10 mouse cellular contexts compared by ENCODE assay signal in the genomic region with DNA sequence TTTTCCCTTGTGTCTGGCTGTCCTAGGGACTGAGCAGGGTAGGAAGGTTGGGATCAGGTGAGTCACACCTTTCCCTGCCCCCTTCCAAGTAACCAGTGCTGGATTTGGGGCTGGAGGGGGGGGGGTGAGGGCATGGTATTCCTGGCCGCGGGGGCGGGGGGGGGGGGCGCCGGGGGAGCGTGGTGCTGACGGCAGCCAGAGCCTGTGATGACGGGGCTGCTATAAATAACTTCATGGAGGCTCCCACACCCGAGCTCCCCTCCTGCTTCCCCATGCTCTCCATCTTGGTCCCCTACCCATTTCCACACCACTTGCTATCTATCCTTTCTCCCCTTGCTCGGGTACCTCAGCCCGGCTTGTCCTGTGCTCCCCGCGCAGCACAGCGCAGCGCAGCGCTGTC. TPM values are rescaled to one million over a fixed set of nuclear protein-coding genes. Genes with fewer than 3 reads are reported as not detected.
DNase-seq lines count a peak whose midpoint lies in the region; ATAC-seq and TF ChIP-seq lines count a peak whose summit lies in the region.
"Had no signal": no experiment of that assay in that cellular context is flagged by ENCODE, and none has a peak within 500 bp of the region (broad histone marks: within the 10 kb centered on the region; RNA-seq: fewer than 3 reads in every experiment).

No protein-coding gene starts in this region.

- TF ChIP-seq POLR2A in cerebellum, adult 2 months (IDR thresholded peaks at IDR 0.05; ENCODE audit: borderline replicate concordance, insufficient read depth, low read length): no peak

- peak overlapping the region; percentile 17; the same call in 1 of the 2 replicates for H3K4me3 ChIP-seq in layer of hippocampus, adult 2 months
- H3K4me3 ChIP-seq in forebrain, embryonic 12.5 days (replicated peaks): peak overlapping the region; percentile 42
- H3K4me3 ChIP-seq in hindbrain, postnatal 0 days (ENCODE audit: low read length): 0 out of 2 replicates have a peak overlapping the region, but pooled peaks have one; percentile 2
- peak overlapping the region; percentile 22 for H3K4me3 ChIP-seq in neural tube, embryonic 12.5 days
- H3K4me3 ChIP-seq in cerebellum, adult 2 months (replicated peaks; ENCODE audit: insufficient read depth, low read depth, low read length): no peak overlapping the region
- H3K4me3 ChIP-seq: liver, embryonic 15.5 days had no signal

- H3K9me3 ChIP-seq in forebrain, embryonic 12.5 days: no peaks in the 10 kb centered on the region
- H3K9me3 ChIP-seq in hindbrain, postnatal 0 days (ENCODE audit: low read length): no peaks in the 10 kb centered on the region
- H3K9me3 ChIP-seq in neural tube, embryonic 12.5 days: no peaks in the 10 kb centered on the region
- H3K9me3 ChIP-seq: G1E; liver, embryonic 15.5 days had no signal

- 24% methylated on average over 14 of the region's 16 CpGs for WGBS in forebrain, embryonic 12.5 days
- WGBS in hindbrain, postnatal 0 days: 23% methylated on average over 12 of the region's 16 CpGs
- WGBS in neural tube, embryonic 12.5 days: 17% methylated on average over 16 of the region's 16 CpGs
- 44% methylated on average over 15 of the region's 16 CpGs for WGBS in cerebellum, adult 2 months

- H3K4me1 ChIP-seq in forebrain, embryonic 12.5 days: peaks cover 55% of the 10 kb centered on the region
- H3K4me1 ChIP-seq in hindbrain, postnatal 0 days (ENCODE audit: insufficient read depth, low read length): peaks cover 29% of the 10 kb centered on the region
- peaks cover 54% of the 10 kb centered on the region for H3K4me1 ChIP-seq in neural tube, embryonic 12.5 days
- peaks cover 22% of the 10 kb centered on the region for H3K4me1 ChIP-seq in cerebellum, adult 2 months (ENCODE audit: control insufficient read depth, insufficient read depth, low read length)

- H3K4me2 ChIP-seq in forebrain, embryonic 12.5 days: peak overlapping the region; percentile 99
- peak overlapping the region; percentile 89; the same call in 1 of the 2 replicates for H3K4me2 ChIP-seq in hindbrain, postnatal 0 days (ENCODE audit: low read depth, low read length)
- H3K4me2 ChIP-seq in neural tube, embryonic 12.5 days (replicated peaks): peak overlapping the region; percentile 100
- H3K4me2 ChIP-seq: liver, embryonic 15.5 days had no signal

- peak overlapping the region; percentile 77 for H3K27ac ChIP-seq in layer of hippocampus, adult 2 months
- H3K27ac ChIP-seq in forebrain, embryonic 12.5 days: no peak overlapping the region
- no peak overlapping the region for H3K27ac ChIP-seq in hindbrain, postnatal 0 days
- H3K27ac ChIP-seq in neural tube, embryonic 12.5 days: no peak overlapping the region
- H3K27ac ChIP-seq in cerebellum, adult 2 months (ENCODE audit: insufficient read depth, low read length): no peak overlapping the region
- H3K27ac ChIP-seq: liver, embryonic 15.5 days had no signal

- peaks cover 44% of the 10 kb centered on the region for H3K36me3 ChIP-seq in forebrain, embryonic 12.5 days (replicated peaks)
- H3K36me3 ChIP-seq in hindbrain, postnatal 0 days (ENCODE audit: insufficient read depth, low read length): peaks cover 38% of the 10 kb centered on the region
- H3K36me3 ChIP-seq in neural tube, embryonic 12.5 days: peaks cover 40% of the 10 kb centered on the region
- H3K36me3 ChIP-seq: liver, embryonic 15.5 days had no signal

- TF ChIP-seq CTCF in layer of hippocampus, adult 2 months (conservative IDR thresholded peaks at IDR 0.05): no peak
- TF ChIP-seq CTCF in hindbrain, postnatal 0 days (IDR thresholded peaks at IDR 0.05; ENCODE audit: low read depth): no peak
- no peak for TF ChIP-seq CTCF in cerebellum, adult 2 months (IDR thresholded peaks at IDR 0.05; ENCODE audit: borderline replicate concordance, insufficient read depth, low read depth, low read length)

- no peak for DNase-seq in layer of hippocampus, adult 2 months (ENCODE audit: low spot score in 2 of 2)
- DNase-seq in layer of hippocampus, adult 9-10 months (ENCODE audit: low spot score): no peak
- no peak for DNase-seq in hindbrain, postnatal 0 days (ENCODE audit: low spot score)
- DNase-seq in retina, embryonic 14.5 days (ENCODE audit: low spot score): no peak
- DNase-seq in cerebellum, adult 2 months: no peak
- no peak for DNase-seq in kidney, postnatal 25 days

- ATAC-seq in forebrain, embryonic 12.5 days (ENCODE audit: low FRiP score): no peak
- ATAC-seq in hindbrain, postnatal 0 days: no peak
- ATAC-seq in neural tube, embryonic 12.5 days (ENCODE audit: low FRiP score, low read depth): no peak

- peak overlapping the region; percentile 69; the same call in 1 of the 2 replicates for H3K9ac ChIP-seq in forebrain, embryonic 12.5 days
- H3K9ac ChIP-seq in hindbrain, postnatal 0 days (replicated peaks; ENCODE audit: low read length): no peak overlapping the region
- peak overlapping the region; percentile 65 for H3K9ac ChIP-seq in neural tube, embryonic 12.5 days
- H3K9ac ChIP-seq: liver, embryonic 15.5 days had no signal

- H3K27me3 ChIP-seq in forebrain, embryonic 12.5 days: 0 out of 2 replicates have a peak, but pooled peaks cover 5% of the 10 kb centered on the region
- no peaks in the 10 kb centered on the region for H3K27me3 ChIP-seq in hindbrain, postnatal 0 days (ENCODE audit: insufficient read depth, low read length)
- peaks cover 6% of the 10 kb centered on the region; the same call in 1 of the 2 replicates for H3K27me3 ChIP-seq in neural tube, embryonic 12.5 days (replicated peaks)
- H3K27me3 ChIP-seq in cerebellum, adult 2 months (ENCODE audit: control insufficient read depth, insufficient read depth, low read length): no peaks in the 10 kb centered on the region

RNA-seq across cellular contexts. Expression of gene Syngap1, which starts 12.7 kb away (rescaled TPM):
- 100 to 1,000 TPM; 463 to 497 TPM for total RNA-seq in layer of hippocampus, adult 2 months (2021)
- 3.9 and 4.8 TPM in 2 replicates for polyA plus RNA-seq in forebrain, embryonic 12.5 days (2016; fragmentation: Nextera tagmentation; extraction: Ambion mirVana)
- 53.4 and 74.2 TPM in 2 replicates for total RNA-seq in hindbrain, postnatal 0 days (2014; rRNA removed)
- polyA plus RNA-seq in hindbrain, postnatal 0 days (2015; fragmentation: Nextera tagmentation; extraction: Ambion mirVana): 4.4 and 5.3 TPM in 2 replicates
- polyA plus RNA-seq in neural tube, embryonic 12.5 days (2016; fragmentation: Nextera tagmentation; extraction: Ambion mirVana): 2.6 and 3.5 TPM in 2 replicates
- 55.9 and 62.5 TPM in 2 replicates for polyA plus RNA-seq in cerebellum, adult 2 months (2012; rRNA removed)

RNA-seq across cellular contexts. Expression of gene Cuta, which starts 14.4 kb away (rescaled TPM):
- total RNA-seq in layer of hippocampus, adult 2 months (2021): 10 to 100 TPM; 91.3 to 95.8 TPM
- polyA plus RNA-seq in forebrain, embryonic 12.5 days (2016; fragmentation: Nextera tagmentation; extraction: Ambion mirVana): 155 and 161 TPM in 2 replicates
- total RNA-seq in hindbrain, postnatal 0 days (2014; rRNA removed): 59.0 and 63.8 TPM in 2 replicates
- 149 and 152 TPM in 2 replicates for polyA plus RNA-seq in hindbrain, postnatal 0 days (2015; fragmentation: Nextera tagmentation; extraction: Ambion mirVana)
- 151 and 153 TPM in 2 replicates for polyA plus RNA-seq in neural tube, embryonic 12.5 days (2016; fragmentation: Nextera tagmentation; extraction: Ambion mirVana)
- polyA plus RNA-seq in cerebellum, adult 2 months (2012; rRNA removed): 176 and 187 TPM in 2 replicates

RNA-seq across cellular contexts. Expression of gene Zbtb9, which starts 19.2 kb away (rescaled TPM):
- 10 to 100 TPM; 14.8 to 15.7 TPM for total RNA-seq in layer of hippocampus, adult 2 months (2021)
- 18.9 and 20.0 TPM in 2 replicates for polyA plus RNA-seq in forebrain, embryonic 12.5 days (2016; fragmentation: Nextera tagmentation; extraction: Ambion mirVana)
- total RNA-seq in hindbrain, postnatal 0 days (2014; rRNA removed): 21.4 and 22.7 TPM in 2 replicates
- polyA plus RNA-seq in hindbrain, postnatal 0 days (2015; fragmentation: Nextera tagmentation; extraction: Ambion mirVana): 6.6 and 7.8 TPM in 2 replicates
- 17.6 and 19.4 TPM in 2 replicates for polyA plus RNA-seq in neural tube, embryonic 12.5 days (2016; fragmentation: Nextera tagmentation; extraction: Ambion mirVana)
- polyA plus RNA-seq in cerebellum, adult 2 months (2012; rRNA removed): 13.9 and 14.7 TPM in 2 replicates

RNA-seq across cellular contexts. Expression of gene Phf1, which starts 20.9 kb away (rescaled TPM):
- total RNA-seq in layer of hippocampus, adult 2 months (2021): 10 to 100 TPM; 31.4 to 33.9 TPM
- polyA plus RNA-seq in forebrain, embryonic 12.5 days (2016; fragmentation: Nextera tagmentation; extraction: Ambion mirVana): 8.6 and 8.8 TPM in 2 replicates
- 45.7 and 49.5 TPM in 2 replicates for total RNA-seq in hindbrain, postnatal 0 days (2014; rRNA removed)
- 30.0 and 30.8 TPM in 2 replicates for polyA plus RNA-seq in hindbrain, postnatal 0 days (2015; fragmentation: Nextera tagmentation; extraction: Ambion mirVana)
- polyA plus RNA-seq in neural tube, embryonic 12.5 days (2016; fragmentation: Nextera tagmentation; extraction: Ambion mirVana): 14.5 and 15.9 TPM in 2 replicates
- polyA plus RNA-seq in cerebellum, adult 2 months (2012; rRNA removed): 57.8 and 60.8 TPM in 2 replicates

RNA-seq across cellular contexts. Expression of gene Kifc5b, which starts 36.8 kb away (rescaled TPM):
- 1 to 10 TPM; 2.8 to 3.3 TPM for total RNA-seq in layer of hippocampus, adult 2 months (2021)
- 9.7 and 9.8 TPM in 2 replicates for polyA plus RNA-seq in forebrain, embryonic 12.5 days (2016; fragmentation: Nextera tagmentation; extraction: Ambion mirVana)
- 1.6 and 4.7 TPM in 2 replicates for total RNA-seq in hindbrain, postnatal 0 days (2014; rRNA removed)
- 3.2 TPM in 2 replicates for polyA plus RNA-seq in hindbrain, postnatal 0 days (2015; fragmentation: Nextera tagmentation; extraction: Ambion mirVana)
- polyA plus RNA-seq in neural tube, embryonic 12.5 days (2016; fragmentation: Nextera tagmentation; extraction: Ambion mirVana): 6.0 and 7.0 TPM in 2 replicates
- polyA plus RNA-seq in cerebellum, adult 2 months (2012; rRNA removed): 5.9 and 6.6 TPM in 2 replicates
